Mouse (Mus musculus) testis, postnatal 14 days (tissue): ENCODE measurements at regions not wholly inside any gene's neighbourhood (a gene's known extent, or its start where the extent isn't known, plus 50 kb on each side); places are given as distances from the start of the nearest gene placed in this dataset.

Experiments
- DNase-seq: peaks from one replicate; pipeline ENCODE4 v3.0.0; 2021; ENCODE audit warnings: low spot score

GRCm38 (mm10) chr12:20614766-20615165 is 375.5 kb upstream of the Asap2 start:
- DNase-seq = peak; percentile 82
